Mouse (Mus musculus) stomach, postnatal 0 days (tissue): Measurements from ENCODE around the gene Cyp2c39.
"Not testable (repeated sequence)": the region's sequence is repeated elsewhere in the genome, so short reads cannot be mapped to it uniquely, and the experiment has no call there.

ENCODE experiments used
- CTCF ChIP-seq: IDR thresholded peaks from 2 replicates; pipeline ENCODE4 v1.5.1; 2016; ENCODE audit warnings: antibody characterized with exemption, low read depth, mild to moderate bottlenecking, moderate library complexity
- EP300 ChIP-seq: optimal IDR thresholded peaks from 2 replicates; pipeline ENCODE3; 2016; ENCODE audit warnings: antibody characterized with exemption

GRCm38 (mm10) chr19:39483961-39484360, 26.7 kb upstream of the Cyp2c39 start:
- TF ChIP-seq CTCF, EP300: not testable (repeated sequence)
